Mouse (Mus musculus): Measurements from ENCODE around the gene Endou. TPM values are rescaled to one million over a fixed set of nuclear protein-coding genes. Genes with fewer than 3 reads are reported as not detected.
A peak's percentile ranks its signal among the peaks of the same experiment; 100 is the strongest.
"Not testable (repeated sequence)": the region's sequence is repeated elsewhere in the genome, so short reads cannot be mapped to it uniquely, and the experiment has no call there.

Endou gene
- total RNA-seq, 2 experiments from 2014 or later = 0.30 to 1.2 TPM

- peak in 1 of 2 experiments; percentile 31 for DNase-seq (ENCODE audit: low spot score in 2 of 2)
Measured at GRCm38 (mm10) chr15:97693411-97693810, 37.7 kb downstream of the Endou start.

- DNase-seq (ENCODE audit: low spot score in 2 of 2) = no peak
Measured at GRCm38 (mm10) chr15:97684118-97684517, 47.0 kb downstream of the Endou start.

GRCm38 (mm10) chr15:97682053-97682452, 49.1 kb downstream of the Endou start:
- DNase-seq (ENCODE audit: low spot score in 2 of 2) = no peak

- DNase-seq (ENCODE audit: low spot score in 2 of 2) = no peak
Measured at GRCm38 (mm10) chr15:97679991-97680681, 51.0 kb downstream of the Endou start.

GRCm38 (mm10) chr15:97677341-97677740, 53.8 kb downstream of the Endou start:
- no peak for DNase-seq (ENCODE audit: low spot score in 2 of 2)

GRCm38 (mm10) chr15:97675927-97676326, 55.2 kb downstream of the Endou start:
- no peak for DNase-seq (ENCODE audit: low spot score in 2 of 2)

GRCm38 (mm10) chr15:97674423-97674822, 56.7 kb downstream of the Endou start:
- no peak for DNase-seq (ENCODE audit: low spot score in 2 of 2)

- no peak for DNase-seq (ENCODE audit: low spot score in 2 of 2)
Measured at GRCm38 (mm10) chr15:97673256-97674000, 57.7 kb downstream of the Endou start.

- DNase-seq (ENCODE audit: low spot score in 2 of 2) = no peak
Measured at GRCm38 (mm10) chr15:97672211-97672765, 58.9 kb downstream of the Endou start.

- no peak for DNase-seq (ENCODE audit: low spot score in 2 of 2)
Measured at GRCm38 (mm10) chr15:97670554-97670953, 60.6 kb downstream of the Endou start.

GRCm38 (mm10) chr15:97668158-97668877, 62.8 kb downstream of the Endou start:
- not testable (repeated sequence) for DNase-seq (ENCODE audit: low spot score in 2 of 2)

- peak; percentile 57 to 58 for DNase-seq (ENCODE audit: low spot score in 2 of 2)
Measured at GRCm38 (mm10) chr15:97667437-97667836, 63.7 kb downstream of the Endou start.

- DNase-seq (ENCODE audit: low spot score in 2 of 2) = no peak
Measured at GRCm38 (mm10) chr15:97666457-97666770, 64.7 kb downstream of the Endou start.

- no peak for DNase-seq (ENCODE audit: low spot score in 2 of 2)
Measured at GRCm38 (mm10) chr15:97665770-97666456, 65.2 kb downstream of the Endou start.

GRCm38 (mm10) chr15:97664981-97665668, 66.0 kb downstream of the Endou start:
- DNase-seq (ENCODE audit: low spot score in 2 of 2) = no peak

- peak; percentile 62 to 78 for DNase-seq (ENCODE audit: low spot score in 2 of 2)
Measured at GRCm38 (mm10) chr15:97663750-97664406, 67.3 kb downstream of the Endou start.
